Mouse (Mus musculus): ENCODE results near the gene Fam193b. TPM values are rescaled to one million over a fixed set of nuclear protein-coding genes. Genes with fewer than 3 reads are reported as not detected.
"Not testable (repeated sequence)": the region's sequence is repeated elsewhere in the genome, so short reads cannot be mapped to it uniquely, and the experiment has no call there.

Gene Fam193b
- polyA plus RNA-seq, 1 experiment from 2014 or later = 59.5 TPM

GRCm38 (mm10) chr13:55570286-55570973 lies 490 bp downstream of the Fam193b start:
- Histone ChIP-seq H3K4me3 (peak overlapping the region; percentile 92), H3K4me1 (peaks cover 16% of the 10 kb centered on the region), H3K9me3 (no peaks in the 10 kb centered on the region), H3K4me2 (replicated peaks) (peak overlapping the region; percentile 97), H3K27ac (peak overlapping the region; percentile 94), H3K9ac (peak overlapping the region; percentile 98), H3K27me3 (no peaks in the 10 kb centered on the region), H3K36me3 (0 out of 2 replicates have a peak, but pooled peaks cover 13% of the 10 kb centered on the region)
- peak; percentile 70 for ATAC-seq (ENCODE audit: insufficient number of reproducible peaks, insufficient read depth, low FRiP score, low TSS enrichment)
- WGBS = under 1% methylated on average over 38 of the region's 47 CpGs

DNA sequence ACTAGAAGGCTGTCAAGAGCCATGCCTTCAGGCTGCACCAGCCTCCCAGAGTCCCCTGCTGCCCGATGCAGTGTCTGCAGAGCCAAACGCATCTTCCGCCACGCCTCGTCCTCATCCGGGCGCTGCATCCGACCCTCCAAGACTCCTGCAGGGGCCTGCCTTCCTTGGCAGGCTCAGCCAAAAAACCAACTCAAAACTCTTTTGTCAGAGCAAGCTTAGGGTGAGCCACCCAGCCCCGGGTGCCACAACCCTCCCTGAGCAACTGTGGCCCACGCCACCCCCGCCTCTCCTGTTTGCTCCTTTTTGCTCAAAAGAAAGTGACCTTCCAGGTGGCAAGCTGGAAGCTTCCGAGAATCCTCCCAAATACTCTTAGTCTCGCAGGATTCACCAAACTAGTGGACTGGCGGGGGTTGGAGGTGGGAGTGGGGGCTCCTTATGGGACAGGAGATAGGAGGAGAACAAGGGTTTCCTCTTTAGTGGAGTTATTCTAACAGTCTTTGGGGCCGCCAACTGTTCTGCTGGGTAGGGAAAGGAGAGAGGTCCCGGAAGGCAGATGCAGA lies 1.1 kb downstream of the Fam193b start:
- Histone ChIP-seq H3K9me3 (no peaks in the 10 kb centered on the region), H3K9ac (peak overlapping the region; percentile 98), H3K4me2 (replicated peaks) (peak overlapping the region; percentile 97), H3K4me1 (peaks cover 16% of the 10 kb centered on the region), H3K36me3 (0 out of 2 replicates have a peak, but pooled peaks cover 13% of the 10 kb centered on the region), H3K4me3 (peak overlapping the region; percentile 92), H3K27ac (peak overlapping the region; percentile 94), H3K27me3 (no peaks in the 10 kb centered on the region)
- no peak for ATAC-seq (ENCODE audit: insufficient number of reproducible peaks, insufficient read depth, low FRiP score, low TSS enrichment)
- 5% methylated on average over 16 of the region's 16 CpGs for WGBS

DNA sequence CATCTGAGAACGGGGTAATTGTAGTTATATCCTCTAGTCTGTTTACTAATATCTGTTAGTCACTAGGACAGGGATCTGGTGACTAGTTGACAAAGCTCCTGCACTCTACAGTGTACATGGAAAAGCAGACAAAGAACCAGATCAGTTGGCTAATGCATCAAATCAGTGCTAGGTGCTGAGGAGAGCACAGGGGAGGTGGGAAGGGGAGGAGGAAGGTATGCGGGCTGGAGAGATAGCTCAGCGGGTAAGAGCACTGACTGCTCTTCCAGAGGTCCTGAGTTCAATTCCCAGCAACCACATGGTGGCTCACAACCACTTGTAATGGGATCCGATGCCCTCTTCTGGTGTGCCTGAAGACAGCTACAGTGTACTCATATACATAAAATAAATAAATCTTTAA lies 2.4 kb downstream of the Fam193b start:
- ATAC-seq (ENCODE audit: insufficient number of reproducible peaks, insufficient read depth, low FRiP score, low TSS enrichment); H3K27me3 ChIP-seq: not testable (repeated sequence)
- 90% methylated on average over 4 of the region's 4 CpGs for WGBS

DNA sequence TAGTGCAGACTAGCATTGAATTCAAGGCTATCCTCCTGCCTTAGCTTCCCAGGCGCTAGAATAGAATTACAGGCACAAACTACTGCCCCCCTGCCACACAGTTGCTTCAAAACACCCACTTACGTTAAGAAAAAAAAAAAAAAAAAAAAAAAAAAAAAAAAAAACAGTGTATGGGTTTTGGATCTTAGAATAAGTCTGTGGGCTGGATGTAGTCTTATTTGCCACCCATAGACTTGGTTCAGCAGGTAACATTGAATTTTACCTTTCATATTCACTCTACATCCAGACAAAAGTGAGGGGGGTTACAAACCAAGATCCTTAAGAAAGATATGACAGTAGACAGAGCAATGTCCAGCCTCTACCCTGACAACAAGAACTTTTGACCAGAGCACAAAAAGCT lies 3.0 kb downstream of the Fam193b start:
- Histone ChIP-seq H3K27me3 (no peaks in the 10 kb centered on the region), H3K36me3 (peaks cover 13% of the 10 kb centered on the region; the same call in 1 of the 2 replicates), H3K27ac (no peak overlapping the region), H3K4me3 (no peak overlapping the region), H3K9me3 (no peaks in the 10 kb centered on the region), H3K9ac (no peak overlapping the region), H3K4me1 (peaks cover 16% of the 10 kb centered on the region), H3K4me2 (replicated peaks) (no peak overlapping the region)
- WGBS = 83% methylated on average over 2 of the region's 2 CpGs
- ATAC-seq (ENCODE audit: insufficient number of reproducible peaks, insufficient read depth, low FRiP score, low TSS enrichment) = no peak

More for the DNA sequence above, 2.4 kb downstream of the Fam193b start:
- not testable (repeated sequence) for H3K27ac ChIP-seq; H3K9me3 ChIP-seq; H3K4me3 ChIP-seq; H3K9ac ChIP-seq; H3K4me2 ChIP-seq (replicated peaks)
- Histone ChIP-seq H3K36me3 (peaks cover 13% of the 10 kb centered on the region; the same call in 1 of the 2 replicates), H3K4me1 (peaks cover 16% of the 10 kb centered on the region)

- Histone ChIP-seq H3K4me3 (no peak overlapping the region), H3K27me3 (no peaks in the 10 kb centered on the region), H3K27ac (no peak overlapping the region), H3K4me2 (replicated peaks) (no peak overlapping the region), H3K9ac (no peak overlapping the region), H3K4me1 (peaks cover 13% of the 10 kb centered on the region), H3K36me3 (peaks cover 13% of the 10 kb centered on the region; the same call in 1 of the 2 replicates), H3K9me3 (no peaks in the 10 kb centered on the region)
- WGBS = 90% methylated on average over 6 of the region's 6 CpGs
- ATAC-seq (ENCODE audit: insufficient number of reproducible peaks, insufficient read depth, low FRiP score, low TSS enrichment) = no peak
Measured at GRCm38 (mm10) chr13:55567001-55567400, 3.9 kb downstream of the Fam193b start.

GRCm38 (mm10) chr13:55563266-55563879 lies 7.5 kb downstream of the Fam193b start:
- no peaks in the 10 kb centered on the region for H3K27me3 ChIP-seq
- H3K4me1 ChIP-seq = no peaks in the 10 kb centered on the region
- no peak for ATAC-seq (ENCODE audit: insufficient number of reproducible peaks, insufficient read depth, low FRiP score, low TSS enrichment)
- H3K9me3 ChIP-seq = no peaks in the 10 kb centered on the region
- peaks cover 24% of the 10 kb centered on the region; the same call in 1 of the 2 replicates for H3K36me3 ChIP-seq
- no peak overlapping the region for H3K27ac ChIP-seq
- no peak overlapping the region for H3K4me3 ChIP-seq
- WGBS = 64% methylated on average over 7 of the region's 7 CpGs
- H3K9ac ChIP-seq = no peak overlapping the region
- H3K4me2 ChIP-seq (replicated peaks) = no peak overlapping the region

GRCm38 (mm10) chr13:55557499-55557898 lies 13.4 kb downstream of the Fam193b start:
- WGBS = 88% methylated on average over 6 of the region's 6 CpGs
- no peak overlapping the region for H3K4me3 ChIP-seq
- peaks cover 50% of the 10 kb centered on the region for H3K36me3 ChIP-seq
- H3K4me1 ChIP-seq = no peaks in the 10 kb centered on the region
- no peak overlapping the region for H3K9ac ChIP-seq
- no peak for ATAC-seq (ENCODE audit: insufficient number of reproducible peaks, insufficient read depth, low FRiP score, low TSS enrichment)
- H3K4me2 ChIP-seq (replicated peaks) = no peak overlapping the region
- no peak overlapping the region for H3K27ac ChIP-seq
- no peaks in the 10 kb centered on the region for H3K9me3 ChIP-seq
- H3K27me3 ChIP-seq = no peaks in the 10 kb centered on the region

DNA sequence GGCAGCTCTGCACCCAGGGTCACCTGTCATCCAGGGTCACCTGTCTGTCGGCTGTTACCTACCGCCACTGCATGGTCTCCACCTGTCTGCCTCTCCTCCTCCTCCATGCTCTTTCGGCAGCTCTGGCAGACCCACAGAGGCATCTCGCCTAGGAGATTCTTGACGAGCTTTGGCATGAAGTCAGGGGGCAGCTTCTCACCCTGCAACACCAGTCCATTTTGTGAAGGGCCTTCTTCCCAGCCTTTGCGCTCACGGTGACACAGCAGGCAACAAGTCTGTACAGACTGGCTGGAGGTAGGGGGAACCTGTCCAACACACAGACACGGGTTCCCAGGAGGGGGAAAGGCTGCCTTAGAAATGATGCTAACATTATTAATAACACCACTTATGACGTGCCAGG lies 15.0 kb downstream of the Fam193b start:
- no peaks in the 10 kb centered on the region for H3K4me1 ChIP-seq
- H3K9ac ChIP-seq = no peak overlapping the region
- H3K9me3 ChIP-seq = no peaks in the 10 kb centered on the region
- peaks cover 52% of the 10 kb centered on the region for H3K36me3 ChIP-seq
- no peaks in the 10 kb centered on the region for H3K27me3 ChIP-seq
- ATAC-seq (ENCODE audit: insufficient number of reproducible peaks, insufficient read depth, low FRiP score, low TSS enrichment) = no peak
- H3K4me3 ChIP-seq = no peak overlapping the region
- H3K27ac ChIP-seq = no peak overlapping the region
- no peak overlapping the region for H3K4me2 ChIP-seq (replicated peaks)
- WGBS = 92% methylated on average over 9 of the region's 9 CpGs

DNA sequence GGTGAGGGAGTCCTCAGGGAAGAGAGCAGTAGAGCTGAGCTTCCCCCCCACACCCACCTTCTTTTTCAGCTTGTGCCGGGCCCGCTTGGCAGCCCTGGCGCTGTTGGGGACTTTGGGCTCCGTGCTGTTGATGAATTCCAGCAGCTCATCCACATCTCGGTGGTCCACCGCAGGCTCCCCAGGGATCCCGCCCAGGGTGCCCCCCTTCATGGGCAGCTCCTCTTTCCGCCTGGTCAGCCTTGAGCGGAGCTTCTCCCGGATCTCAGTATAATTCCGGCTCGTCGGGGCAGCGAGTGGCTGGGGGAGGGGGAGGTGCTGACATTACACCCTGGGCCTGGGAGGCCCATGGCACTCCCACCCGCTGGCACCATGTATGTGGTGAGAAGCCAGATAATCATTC lies 21.9 kb downstream of the Fam193b start:
- no peaks in the 10 kb centered on the region for H3K9me3 ChIP-seq
- H3K27me3 ChIP-seq = no peaks in the 10 kb centered on the region
- H3K4me1 ChIP-seq = no peaks in the 10 kb centered on the region
- H3K27ac ChIP-seq = no peak overlapping the region
- WGBS = 85% methylated on average over 15 of the region's 15 CpGs
- no peak overlapping the region for H3K9ac ChIP-seq
- H3K4me3 ChIP-seq = no peak overlapping the region
- no peak for ATAC-seq (ENCODE audit: insufficient number of reproducible peaks, insufficient read depth, low FRiP score, low TSS enrichment)
- H3K36me3 ChIP-seq = peaks cover 84% of the 10 kb centered on the region
- H3K4me2 ChIP-seq (replicated peaks) = no peak overlapping the region

DNA sequence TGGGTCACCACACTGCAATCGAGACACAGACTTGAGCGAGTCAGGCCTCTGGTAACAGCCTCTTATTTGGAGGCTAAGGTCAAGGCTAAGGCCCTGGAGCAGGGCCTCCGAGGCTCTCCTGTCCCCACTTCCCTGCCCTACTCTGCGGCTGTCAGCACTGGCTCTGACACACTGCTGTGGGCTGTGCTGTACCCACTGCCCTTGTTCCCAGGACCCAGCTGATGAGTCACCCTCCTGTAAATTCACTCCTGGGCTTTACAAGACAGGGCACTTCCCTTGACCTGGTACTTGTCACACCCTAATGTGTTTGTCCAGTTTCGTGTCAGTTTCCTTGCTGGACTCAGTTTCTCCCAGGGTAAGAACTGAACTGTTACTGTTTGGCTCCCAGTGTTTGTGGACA lies 22.5 kb downstream of the Fam193b start:
- Histone ChIP-seq H3K36me3 (peaks cover 84% of the 10 kb centered on the region), H3K27me3 (no peaks in the 10 kb centered on the region), H3K27ac (no peak overlapping the region), H3K4me2 (replicated peaks) (no peak overlapping the region), H3K4me1 (no peaks in the 10 kb centered on the region), H3K4me3 (no peak overlapping the region), H3K9me3 (no peaks in the 10 kb centered on the region), H3K9ac (no peak overlapping the region)
- no peak for ATAC-seq (ENCODE audit: insufficient number of reproducible peaks, insufficient read depth, low FRiP score, low TSS enrichment)
- 90% methylated on average over 5 of the region's 5 CpGs for WGBS

- H3K27me3 ChIP-seq = no peaks in the 10 kb centered on the region
- no peaks in the 10 kb centered on the region for H3K9me3 ChIP-seq
- H3K4me1 ChIP-seq = no peaks in the 10 kb centered on the region
- H3K4me3 ChIP-seq = no peak overlapping the region
- ATAC-seq (ENCODE audit: insufficient number of reproducible peaks, insufficient read depth, low FRiP score, low TSS enrichment) = no peak
- WGBS = 92% methylated on average over 2 of the region's 2 CpGs
- peaks cover 84% of the 10 kb centered on the region for H3K36me3 ChIP-seq
- H3K27ac ChIP-seq = no peak overlapping the region
- H3K4me2 ChIP-seq (replicated peaks) = no peak overlapping the region
- H3K9ac ChIP-seq = no peak overlapping the region
Measured at GRCm38 (mm10) chr13:55547916-55548315, 23.0 kb downstream of the Fam193b start.

- no peak for ATAC-seq (ENCODE audit: insufficient number of reproducible peaks, insufficient read depth, low FRiP score, low TSS enrichment)
- no peaks in the 10 kb centered on the region for H3K4me1 ChIP-seq
- H3K36me3 ChIP-seq = peaks cover 92% of the 10 kb centered on the region
- H3K9ac ChIP-seq = no peak overlapping the region
- no peaks in the 10 kb centered on the region for H3K27me3 ChIP-seq
- H3K27ac ChIP-seq = no peak overlapping the region
- 91% methylated on average over 6 of the region's 6 CpGs for WGBS
- H3K4me2 ChIP-seq (replicated peaks) = no peak overlapping the region
- H3K9me3 ChIP-seq = no peaks in the 10 kb centered on the region
- no peak overlapping the region for H3K4me3 ChIP-seq
Measured at GRCm38 (mm10) chr13:55544792-55545191, 26.1 kb downstream of the Fam193b start.

Measured in embryonic facial prominence, embryonic 12.5 days (tissue).